Mouse (Mus musculus): ENCODE results near the gene Krt39. TPM values are rescaled to one million over a fixed set of nuclear protein-coding genes. Genes with fewer than 3 reads are reported as not detected.

Krt39 gene
- total RNA-seq, 2 experiments from 2014 or later = not detected

- no peak for DNase-seq (ENCODE audit: low spot score in 2 of 2)
Observed at GRCm38 (mm10) chr11:99472405-99472804, 48.7 kb downstream of the Krt39 start.

- no peak for DNase-seq (ENCODE audit: low spot score in 2 of 2)
Observed at GRCm38 (mm10) chr11:99471946-99472345, 49.2 kb downstream of the Krt39 start.

GRCm38 (mm10) chr11:99469228-99469627 lies 51.9 kb downstream of the Krt39 start:
- DNase-seq (ENCODE audit: low spot score in 2 of 2) = no peak

- no peak for DNase-seq (ENCODE audit: low spot score in 2 of 2)
Observed at GRCm38 (mm10) chr11:99468566-99468965, 52.6 kb downstream of the Krt39 start.

GRCm38 (mm10) chr11:99466316-99466715 lies 54.8 kb downstream of the Krt39 start:
- DNase-seq (ENCODE audit: low spot score in 2 of 2) = no peak

- DNase-seq (ENCODE audit: low spot score in 2 of 2) = peak; percentile 87 to 89
Observed at GRCm38 (mm10) chr11:99464836-99465235, 56.3 kb downstream of the Krt39 start.

Other genes starting within 250 kb of the Krt39 start
- gene Krt24, start 236.1 kb downstream of the Krt39 start, total RNA-seq (2021) = not detected
- not detected for gene Krt25, start 198.4 kb downstream of the Krt39 start, total RNA-seq (2021)
- under 1 TPM; 0.13 to 0.23 TPM for gene Krt26, start 183.4 kb downstream of the Krt39 start, total RNA-seq (2021)
- gene Krt27, start 170.2 kb downstream of the Krt39 start, total RNA-seq (2021) = not detected
- under 1 TPM; 0.30 to 0.33 TPM for gene Krt28, start 146.4 kb downstream of the Krt39 start, total RNA-seq (2021)
- gene Krt10, start 132.0 kb downstream of the Krt39 start, total RNA-seq (2021) = 10 to 100 TPM; 14.3 to 14.8 TPM
- 1 to 10 TPM; 1.5 to 1.6 TPM for gene Krt12, start 99.1 kb downstream of the Krt39 start, total RNA-seq (2021)
- not detected for gene Krt20, start 83.2 kb downstream of the Krt39 start, total RNA-seq (2021)
- gene Krt23, start 28.2 kb downstream of the Krt39 start, total RNA-seq (2021) = not detected
- not detected for gene Krt40, start 21.8 kb upstream of the Krt39 start, total RNA-seq (2021)
- not detected for gene Krtap3-3, start 29.5 kb upstream of the Krt39 start, total RNA-seq (2021)
- gene Krtap3-2, start 35.5 kb upstream of the Krt39 start, total RNA-seq (2021) = not detected
- not detected for gene Gm11939, start 38.1 kb upstream of the Krt39 start, total RNA-seq (2021)
- gene Krtap3-1, start 45.3 kb upstream of the Krt39 start, total RNA-seq (2021) = not detected
- gene Krtap1-5, start 59.7 kb upstream of the Krt39 start, total RNA-seq (2021) = not detected
- gene Krtap1-4, start 62.3 kb upstream of the Krt39 start, total RNA-seq (2021) = not detected
- not detected for gene Krtap1-3, start 70.0 kb upstream of the Krt39 start, total RNA-seq (2021)
- gene Krtap9-3, start 76.8 kb upstream of the Krt39 start, total RNA-seq (2021) = not detected
- gene Gm11938, start 82.0 kb upstream of the Krt39 start, total RNA-seq (2021) = not detected
- gene Gm11937, start 88.9 kb upstream of the Krt39 start, total RNA-seq (2021) = not detected
- not detected for gene Krtap2-4, start 93.5 kb upstream of the Krt39 start, total RNA-seq (2021)
- gene Gm11562, start 99.1 kb upstream of the Krt39 start, total RNA-seq (2021) = not detected
- not detected for gene Krtap4-1, start 106.9 kb upstream of the Krt39 start, total RNA-seq (2021)
- not detected for gene Krtap4-2, start 113.7 kb upstream of the Krt39 start, total RNA-seq (2021)
- gene Krtap4-7, start 122.8 kb upstream of the Krt39 start, total RNA-seq (2021) = not detected
- gene Gm11555, start 128.9 kb upstream of the Krt39 start, total RNA-seq (2021) = not detected
- not detected for gene Gm11563, start 137.6 kb upstream of the Krt39 start, total RNA-seq (2021)
- not detected for gene Krtap4-6, start 144.6 kb upstream of the Krt39 start, total RNA-seq (2021)
- gene Gm14190, start 169.4 kb upstream of the Krt39 start, total RNA-seq (2021) = not detected
- not detected for gene Gm14180, start 213.0 kb upstream of the Krt39 start, total RNA-seq (2021)

All from layer of hippocampus, postnatal 10 days (tissue).